Mouse (Mus musculus) E14TG2a.4 (cell line): ENCODE data around the gene Cabp2.
"Not testable (repeated sequence)": the region's sequence is repeated elsewhere in the genome, so short reads cannot be mapped to it uniquely, and the experiment has no call there.

Experiments
- H3K27me3 ChIP-seq: 2 replicates; pipeline ENCODE4 v1.6.1; 2014; ENCODE audit warnings: low read length, control low read depth; ENCODE audit not compliant: insufficient read depth
- H3K36me3 ChIP-seq: 2 replicates; pipeline ENCODE4 v1.6.1; 2014; ENCODE audit warnings: low read length, control low read depth; ENCODE audit not compliant: insufficient read depth
- H3K4me1 ChIP-seq: replicated peaks from 2 replicates; pipeline ENCODE4 v1.6.1; 2014; ENCODE audit warnings: low read depth, low read length, control low read depth
- H3K4me3 ChIP-seq: replicated peaks from 2 replicates; pipeline ENCODE4 v1.5.1; 2014; ENCODE audit warnings: mild to moderate bottlenecking, low read length
- H3K9me3 ChIP-seq: 2 replicates; pipeline ENCODE4 v1.6.1; 2014; ENCODE audit warnings: low read length, control low read depth
- CTCF ChIP-seq: conservative IDR thresholded peaks from 2 replicates; pipeline ENCODE4 v1.5.1; 2014; ENCODE audit warnings: low read length
- NANOG ChIP-seq: IDR thresholded peaks from 2 replicates; pipeline ENCODE4 v1.6.1; 2014; ENCODE audit warnings: borderline replicate concordance, low read length, mixed read lengths
- POU5F1 ChIP-seq: IDR thresholded peaks from 2 replicates; pipeline ENCODE4 v1.6.1; 2014; ENCODE audit warnings: low read length, borderline replicate concordance

The Cabp2 gene

GRCm38 (mm10) chr19:4126759-4127495 lies 45.5 kb downstream of the Cabp2 start:
- Histone ChIP-seq H3K36me3 (peaks cover 44% of the 10 kb centered on the region), H3K9me3 (no peaks in the 10 kb centered on the region), H3K27me3 (no peaks in the 10 kb centered on the region), H3K4me1 (peaks cover 71% of the 10 kb centered on the region), H3K4me3 (peak overlapping the region; percentile 94)
- TF ChIP-seq CTCF, result no peak
- no peak for TF ChIP-seq NANOG
- TF ChIP-seq POU5F1, result no peak

GRCm38 (mm10) chr19:4129462-4129861 lies 48.1 kb downstream of the Cabp2 start:
- peaks cover 72% of the 10 kb centered on the region for H3K4me1 ChIP-seq
- no peaks in the 10 kb centered on the region for H3K9me3 ChIP-seq
- no peak for TF ChIP-seq NANOG
- no peak for TF ChIP-seq CTCF
- TF ChIP-seq POU5F1, result no peak
- no peaks in the 10 kb centered on the region for H3K27me3 ChIP-seq
- H3K36me3 ChIP-seq, result peaks cover 60% of the 10 kb centered on the region
- H3K4me3 ChIP-seq, result no peak overlapping the region

GRCm38 (mm10) chr19:4130106-4130505 lies 48.7 kb downstream of the Cabp2 start:
- Histone ChIP-seq H3K27me3 (no peaks in the 10 kb centered on the region), H3K4me3 (no peak overlapping the region)
- TF ChIP-seq NANOG (no peak), POU5F1 (no peak), CTCF (no peak)

GRCm38 (mm10) chr19:4131075-4131474 lies 49.7 kb downstream of the Cabp2 start:
- Histone ChIP-seq H3K4me3 (no peak overlapping the region), H3K36me3 (peaks cover 60% of the 10 kb centered on the region), H3K9me3 (no peaks in the 10 kb centered on the region), H3K27me3 (no peaks in the 10 kb centered on the region), H3K4me1 (peaks cover 80% of the 10 kb centered on the region)
- no peak for TF ChIP-seq NANOG
- TF ChIP-seq CTCF, result no peak
- no peak for TF ChIP-seq POU5F1

More at GRCm38 (mm10) chr19:4130106-4130505, 48.7 kb downstream of the Cabp2 start:
- Histone ChIP-seq H3K4me1 (peaks cover 74% of the 10 kb centered on the region), H3K36me3 (peaks cover 60% of the 10 kb centered on the region), H3K9me3 (no peaks in the 10 kb centered on the region)

- H3K4me3 ChIP-seq, result no peak overlapping the region
- peaks cover 60% of the 10 kb centered on the region for H3K36me3 ChIP-seq
- no peaks in the 10 kb centered on the region for H3K27me3 ChIP-seq
- no peak for TF ChIP-seq NANOG
- H3K4me1 ChIP-seq, result peaks cover 81% of the 10 kb centered on the region
- no peaks in the 10 kb centered on the region for H3K9me3 ChIP-seq
Observed at GRCm38 (mm10) chr19:4131768-4132167, 50.4 kb downstream of the Cabp2 start.

- peaks cover 95% of the 10 kb centered on the region for H3K4me1 ChIP-seq
- H3K27me3 ChIP-seq, result no peaks in the 10 kb centered on the region
- H3K36me3 ChIP-seq, result peaks cover 37% of the 10 kb centered on the region
- no peak for TF ChIP-seq NANOG
- TF ChIP-seq POU5F1, result no peak
- no peak for TF ChIP-seq CTCF
- no peak overlapping the region for H3K4me3 ChIP-seq
- H3K9me3 ChIP-seq, result no peaks in the 10 kb centered on the region
Observed at GRCm38 (mm10) chr19:4134354-4134753, 53.0 kb downstream of the Cabp2 start.

GRCm38 (mm10) chr19:4135229-4135962 lies 54.0 kb downstream of the Cabp2 start:
- H3K9me3 ChIP-seq, H3K27me3 ChIP-seq: not testable (repeated sequence)
- H3K36me3 ChIP-seq, result peaks cover 27% of the 10 kb centered on the region
- H3K4me1 ChIP-seq, result peaks cover 95% of the 10 kb centered on the region
- 0 out of 2 replicates have a peak overlapping the region, but pooled peaks have one; percentile 21 for H3K4me3 ChIP-seq

GRCm38 (mm10) chr19:4135963-4136345 lies 54.6 kb downstream of the Cabp2 start:
- Histone ChIP-seq H3K4me1 (peaks cover 95% of the 10 kb centered on the region), H3K36me3 (peaks cover 26% of the 10 kb centered on the region)
- H3K4me3 ChIP-seq, H3K9me3 ChIP-seq, H3K27me3 ChIP-seq: not testable (repeated sequence)
- peak; percentile 40 for TF ChIP-seq CTCF

GRCm38 (mm10) chr19:4136463-4136862 lies 55.1 kb downstream of the Cabp2 start:
- Histone ChIP-seq H3K36me3 (peaks cover 21% of the 10 kb centered on the region), H3K27me3 (peaks cover 6% of the 10 kb centered on the region; the same call in 1 of the 2 replicates), H3K4me3 (no peak overlapping the region; the same call in 1 of the 2 replicates), H3K9me3 (no peaks in the 10 kb centered on the region), H3K4me1 (peaks cover 95% of the 10 kb centered on the region)
- peak; percentile 24 for TF ChIP-seq CTCF
- TF ChIP-seq POU5F1, result no peak
